Mouse (Mus musculus) cerebellum, adult 2 months (tissue): ENCODE measurements around the gene Gucy2c.

Source experiments
- CTCF ChIP-seq: fragments of 200-500 bp; IDR thresholded peaks from 2 replicates; pipeline ENCODE4 v1.5.1; 2011; ENCODE audit warnings: low read depth, mild to moderate bottlenecking, control low read depth, low read length, moderate library complexity, borderline replicate concordance; ENCODE audit not compliant: insufficient read depth
- POLR2A ChIP-seq: fragments of 200-500 bp; IDR thresholded peaks from 2 replicates; pipeline ENCODE4 v1.6.1; 2011; ENCODE audit warnings: low read length, control low read depth, borderline replicate concordance; ENCODE audit not compliant: insufficient read depth

- no peak for TF ChIP-seq CTCF
- TF ChIP-seq POLR2A: no peak
Observed at GRCm38 (mm10) chr6:136782761-136783160, 1.2 kb upstream of the Gucy2c start.
